In the genomic region with DNA sequence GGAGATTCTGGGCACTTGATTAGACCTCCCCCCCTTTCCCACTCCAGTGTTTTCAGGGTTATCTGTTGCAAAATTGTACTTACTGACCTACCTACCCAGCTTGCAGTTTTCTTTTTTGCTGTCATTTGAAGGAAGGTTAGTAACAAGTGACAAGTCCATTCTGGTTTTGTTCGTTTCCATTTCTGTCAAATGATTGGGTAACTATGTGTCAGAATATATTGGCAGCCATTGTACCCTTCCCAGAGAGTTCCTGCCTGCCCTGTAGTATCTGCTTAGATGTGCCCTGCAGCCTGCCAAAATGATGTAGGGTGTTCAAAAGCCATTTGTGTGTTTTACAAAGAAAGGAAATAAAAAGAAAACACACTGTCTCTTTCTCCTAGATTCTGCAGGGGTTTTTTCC, we compare ENCODE assay signal across 26 mouse cellular contexts. TPM values are rescaled to one million over a fixed set of nuclear protein-coding genes. Genes with fewer than 3 reads are reported as not detected.
DNase-seq lines count a peak whose midpoint lies in the region; ATAC-seq lines count a peak whose summit lies in the region.
"Had no signal": no experiment of that assay in that cellular context is flagged by ENCODE, and none has a peak within 500 bp of the region (broad histone marks: within the 10 kb centered on the region; RNA-seq: fewer than 3 reads in every experiment).

No protein-coding gene starts in this region.

- no peak for ATAC-seq in midbrain, embryonic 11.5 days (ENCODE audit: low FRiP score)
- no peak for ATAC-seq in midbrain, embryonic 13.5 days
- ATAC-seq: activated CD4-positive, CD25-positive, alpha-beta regulatory T cell, adult 4 months; CD4-positive, CD25-positive, alpha-beta regulatory T cell, adult 4 months; Patski had no signal

- no peak overlapping the region for H3K9ac ChIP-seq in midbrain, embryonic 11.5 days (ENCODE audit: low read length)
- H3K9ac ChIP-seq in midbrain, embryonic 13.5 days (replicated peaks): no peak overlapping the region

- WGBS in midbrain, embryonic 11.5 days: 87% methylated on average over 1 of the region's 1 CpGs
- WGBS in midbrain, embryonic 13.5 days: 83% methylated on average over 1 of the region's 1 CpGs

- no peak overlapping the region for H3K4me3 ChIP-seq in midbrain, embryonic 11.5 days (ENCODE audit: low read depth, low read length)
- H3K4me3 ChIP-seq in midbrain, embryonic 13.5 days (replicated peaks): no peak overlapping the region

- H3K27ac ChIP-seq in midbrain, embryonic 11.5 days (ENCODE audit: low read depth, low read length): no peak overlapping the region
- no peak overlapping the region for H3K27ac ChIP-seq in midbrain, embryonic 13.5 days

- no peaks in the 10 kb centered on the region for H3K27me3 ChIP-seq in midbrain, embryonic 11.5 days (ENCODE audit: control insufficient read depth, insufficient read depth, low read length)
- no peaks in the 10 kb centered on the region for H3K27me3 ChIP-seq in midbrain, embryonic 13.5 days
- H3K27me3 ChIP-seq: CH12.LX had no signal

- no peaks in the 10 kb centered on the region for H3K4me1 ChIP-seq in midbrain, embryonic 11.5 days (ENCODE audit: control insufficient read depth, insufficient read depth, low read length)
- no peaks in the 10 kb centered on the region for H3K4me1 ChIP-seq in midbrain, embryonic 13.5 days (replicated peaks)

- no peaks in the 10 kb centered on the region for H3K9me3 ChIP-seq in midbrain, embryonic 11.5 days (ENCODE audit: control insufficient read depth, low read length)
- no peaks in the 10 kb centered on the region for H3K9me3 ChIP-seq in midbrain, embryonic 13.5 days
- H3K9me3 ChIP-seq: G1E had no signal

- intact Hi-C loops in heart, postnatal 14 days (cut with DNase I): no loop called here

- H3K4me2 ChIP-seq in midbrain, embryonic 11.5 days: no peak overlapping the region
- H3K4me2 ChIP-seq in midbrain, embryonic 13.5 days (replicated peaks): no peak overlapping the region

- DNase-seq in heart, adult 11 months: peak; percentile 57
- no peak for DNase-seq in heart, postnatal 14 days
- peak; percentile 51 for DNase-seq in midbrain, embryonic 11.5 days (ENCODE audit: low spot score, missing footprints)
- DNase-seq in adipocyte (ENCODE audit: low spot score): peak; percentile 20
- DNase-seq in natural killer cell, adult 2 months (ENCODE audit: low spot score in 2 of 2): no peak
- DNase-seq: adrenal gland, adult 2 months; adrenal gland, adult 8-10 months; adrenal gland, postnatal 10 days; adrenal gland, postnatal 14 days; adrenal gland, postnatal 25 days; adrenal gland, postnatal 36 days; B cell, adult 2 months; cerebellum, adult 11 months; cerebellum, adult 11-12 months; cerebellum, adult 18-20 months; cerebellum, adult 2 months had no signal

- no peaks in the 10 kb centered on the region for H3K36me3 ChIP-seq in midbrain, embryonic 11.5 days (ENCODE audit: control insufficient read depth, insufficient read depth, low read length)
- no peaks in the 10 kb centered on the region for H3K36me3 ChIP-seq in midbrain, embryonic 13.5 days
- H3K36me3 ChIP-seq: G1E had no signal

RNA-seq across cellular contexts. Expression of a gene that starts 12.3 kb away (rescaled TPM):
- not detected for total RNA-seq in heart, postnatal 14 days (2021)
- 0.72 and 1.1 TPM in 2 replicates for polyA plus RNA-seq in midbrain, embryonic 11.5 days (2014; fragmentation: Nextera tagmentation; extraction: Ambion mirVana)
- polyA plus RNA-seq in midbrain, embryonic 13.5 days (2015; fragmentation: Nextera tagmentation; extraction: Ambion mirVana): 1.6 and 2.7 TPM in 2 replicates
- total RNA-seq: adrenal gland, adult 18-20 months; adrenal gland, adult 2 months; adrenal gland, postnatal 25 days; CH12.LX; ES-E14; G1E; MEL had no signal
- polyA plus RNA-seq: activated CD4-positive, CD25-positive, alpha-beta regulatory T cell, adult 4 months; adrenal gland, adult 2 months; C2C12; CD4-positive, CD25-positive, alpha-beta regulatory T cell, adult 4 months; cerebellum, adult 2 months; G1E; Patski had no signal

Comparison
In these comparisons a context has a peak if more than half of its experiments do, and no peak if none do; other contexts are left out.
1. DNase-seq: peak in heart, adult 11 months (single experiment), midbrain, embryonic 11.5 days (single experiment) and adipocyte (single experiment); none in heart, postnatal 14 days (0 of 2) and natural killer cell, adult 2 months (0 of 2).